Mouse (Mus musculus) embryonic facial prominence, embryonic 11.5 days (tissue): ENCODE measurements around the gene Taok3. TPM values are rescaled to one million over a fixed set of nuclear protein-coding genes. Genes with fewer than 3 reads are reported as not detected.
"Not testable (repeated sequence)": the region's sequence is repeated elsewhere in the genome, so short reads cannot be mapped to it uniquely, and the experiment has no call there.

Experiments used
- ATAC-seq: fragments of 200-750 bp; cut with Nextera tagmentation; replicated peaks from 2 replicates; pipeline ENCODE4 v1.8.0; 2017; ENCODE audit warnings: low read depth; ENCODE audit not compliant: insufficient number of reproducible peaks, low FRiP score, low TSS enrichment
- DNase-seq: peaks from one replicate; pipeline ENCODE4 v3.0.0-alpha.2; 2015; ENCODE audit warnings: low spot score
- H3K27ac ChIP-seq: fragments of 300-500 bp; sonication (generic); replicated peaks from 2 replicates; pipeline ENCODE4 v1.5.1; 2014; ENCODE audit warnings: mild to moderate bottlenecking, low read depth, low read length, control low read depth
- H3K27me3 ChIP-seq: fragments of 300-500 bp; sonication (generic); 2 replicates; pipeline ENCODE4 v1.6.1; 2014; ENCODE audit warnings: mild to moderate bottlenecking, low read length, moderate library complexity, mixed read lengths; ENCODE audit not compliant: control insufficient read depth, insufficient read depth
- H3K36me3 ChIP-seq: fragments of 300-500 bp; sonication (generic); replicated peaks from 2 replicates; pipeline ENCODE4 v1.6.1; 2014; ENCODE audit warnings: low read depth, mild to moderate bottlenecking, low read length, moderate library complexity, mixed read lengths; ENCODE audit not compliant: control insufficient read depth, insufficient read depth
- H3K4me1 ChIP-seq: fragments of 300-500 bp; sonication (generic); 2 replicates; pipeline ENCODE4 v1.6.1; 2014; ENCODE audit warnings: low read length, mixed read lengths; ENCODE audit not compliant: control insufficient read depth, insufficient read depth
- H3K4me2 ChIP-seq: fragments of 300-500 bp; sonication (generic); 2 replicates; pipeline ENCODE4 v1.6.1; 2014; ENCODE audit warnings: low read depth, mild to moderate bottlenecking, control low read depth, low read length, moderate library complexity
- H3K4me3 ChIP-seq: fragments of 300-500 bp; sonication (generic); 2 replicates; pipeline ENCODE4 v1.5.1; 2014; ENCODE audit warnings: low read depth, low read length, control low read depth
- H3K9ac ChIP-seq: fragments of 300-500 bp; sonication (generic); replicated peaks from 2 replicates; pipeline ENCODE4 v1.6.1; 2014; ENCODE audit warnings: mild to moderate bottlenecking, control low read depth, low read length
- H3K9me3 ChIP-seq: fragments of 300-500 bp; sonication (generic); replicated peaks from 2 replicates; pipeline ENCODE4 v1.6.1; 2016; ENCODE audit warnings: mild to moderate bottlenecking, low read length, inconsistent platforms, mixed read lengths; ENCODE audit not compliant: control insufficient read depth
- WGBS: fragments of 180-500 bp; shearing (Covaris S2); extraction: QIAGEN DNeasy Blood & Tissue Kit; methylation state at CpG from one replicate; pipeline ENCODE4 v1.1.7; 2014; 5-methylcytosine and 5-hydroxymethylcytosine counted together
- polyA plus RNA-seq: library from polyadenylated mRNA; unstranded; fragments of >200 nt; fragmentation: Nextera tagmentation; extraction: Ambion mirVana; gene quantifications from 2 replicates; pipeline ENCODE4 v1.2.1, GENCODE M21; 2014

Gene Taok3
- polyA plus RNA-seq, 1 experiment from 2014 or later, result 12.0 TPM

DNA sequence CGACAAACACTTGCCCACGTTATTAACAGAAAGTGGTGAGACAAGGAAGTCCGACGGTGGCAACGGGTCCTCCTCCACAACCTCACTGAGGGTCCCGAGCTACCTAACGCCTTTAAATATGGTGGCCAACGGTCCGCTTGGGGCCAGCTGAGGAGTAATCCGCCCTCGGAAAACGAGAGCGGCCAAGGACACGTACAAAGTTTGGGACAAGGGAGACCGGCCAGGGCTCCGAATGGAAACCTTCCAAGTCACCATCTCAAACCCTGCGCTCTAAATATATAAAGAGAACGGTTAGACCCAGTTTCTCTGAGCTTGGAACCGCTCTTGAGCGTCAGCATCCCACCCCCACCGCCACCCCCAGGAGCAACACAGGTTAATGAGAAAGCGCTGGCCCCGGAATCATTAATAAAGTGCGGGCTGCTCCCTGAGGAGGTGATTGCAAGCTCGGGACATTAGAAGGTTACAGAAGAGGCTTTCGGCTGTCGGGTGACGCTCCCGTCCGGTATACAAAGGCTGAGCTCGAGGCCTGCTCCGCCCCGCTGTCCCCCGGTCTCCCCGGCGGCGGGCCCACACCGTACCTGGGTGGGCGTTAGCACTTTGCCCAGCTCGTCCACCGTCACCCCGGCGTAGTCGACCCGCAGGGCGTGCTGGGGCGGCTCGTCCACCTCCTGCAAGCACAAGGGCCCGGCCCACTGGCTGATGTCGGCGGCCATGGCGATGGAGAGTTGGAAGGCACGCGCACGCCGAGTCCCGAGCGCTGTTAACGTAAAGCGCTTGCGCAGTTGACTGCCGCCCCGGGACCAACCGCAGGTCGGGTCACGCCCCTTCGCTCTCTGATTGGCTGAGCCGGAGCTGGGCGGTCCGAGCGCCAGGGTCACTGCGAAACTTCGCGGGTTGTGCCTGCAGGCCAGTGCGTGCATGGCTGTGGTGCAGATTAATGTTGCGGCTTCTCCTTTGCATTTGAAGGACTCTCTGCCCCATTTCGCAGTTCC lies 167.2 kb downstream of the Taok3 start, which contains the start of gene Pebp1:
Gene Pebp1, minus strand, starts transcription at position 795 of the 992 bp plus-strand sequence.
- Histone ChIP-seq H3K36me3 (no peaks in the 10 kb centered on the region; the same call in 1 of the 2 replicates), H3K4me1 (no peaks in the 10 kb centered on the region), H3K4me3 (peak within 1 kb of the TSS; percentile 83), H3K27me3 (no peaks in the 10 kb centered on the region), H3K9me3 (no peaks in the 10 kb centered on the region), H3K9ac (peak within 1 kb of the TSS; percentile 85), H3K27ac (0 out of 2 replicates have a peak within 1 kb of the TSS, but pooled peaks have one; percentile 35), H3K4me2 (peak within 1 kb of the TSS; percentile 52)
- DNase-seq (peak; percentile 98), ATAC-seq (peak; percentile 95)
- WGBS, result under 1% methylated on average over 70 of the region's 77 CpGs

DNA sequence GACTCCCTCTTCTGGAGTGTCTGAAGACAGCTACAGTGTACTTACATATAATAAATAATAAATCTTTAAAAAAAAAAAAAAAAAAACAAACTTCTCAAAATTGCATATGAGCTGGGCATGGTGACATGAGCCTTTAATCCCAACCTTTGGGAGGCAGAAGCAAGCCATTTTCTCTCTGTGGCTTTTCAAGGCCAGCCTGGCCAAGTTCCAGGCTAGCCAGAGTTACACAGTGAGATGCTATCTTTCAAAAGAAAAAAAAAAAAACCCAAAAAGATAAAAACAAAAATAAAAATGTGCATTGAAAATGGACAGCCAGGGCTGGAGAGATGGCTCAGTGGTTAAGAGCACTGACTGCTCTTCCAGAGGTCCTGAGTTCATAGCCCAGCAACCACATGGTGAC lies 169.7 kb downstream of the Taok3 start:
- no peak overlapping the region for H3K4me3 ChIP-seq
- no peaks in the 10 kb centered on the region for H3K4me1 ChIP-seq
- DNase-seq (no peak), ATAC-seq (no peak)
- no peak overlapping the region for H3K9ac ChIP-seq
- H3K27ac ChIP-seq, result no peak overlapping the region
- H3K9me3 ChIP-seq, result no peaks in the 10 kb centered on the region
- no peaks in the 10 kb centered on the region; the same call in 1 of the 2 replicates for H3K36me3 ChIP-seq
- no peak overlapping the region for H3K4me2 ChIP-seq
- H3K27me3 ChIP-seq, result no peaks in the 10 kb centered on the region

DNA sequence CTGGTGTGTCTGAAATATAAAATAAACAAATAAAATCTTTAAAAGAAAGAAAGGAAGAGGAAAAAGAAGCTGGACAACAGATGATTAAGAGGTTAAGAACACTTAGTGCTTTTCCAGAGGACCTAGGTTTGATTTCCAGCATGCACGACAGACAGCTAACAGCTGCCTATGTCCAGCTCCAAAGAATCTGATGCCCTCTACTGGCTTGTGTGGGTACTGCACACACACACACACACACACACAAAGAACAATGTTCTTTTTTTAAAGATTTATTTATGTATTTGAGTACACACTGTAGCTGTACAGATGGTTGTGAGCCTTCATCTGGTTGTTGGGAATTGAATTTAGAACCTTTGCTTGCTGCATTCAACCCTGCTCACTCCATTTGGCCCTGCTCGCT lies 170.2 kb downstream of the Taok3 start:
- WGBS, result 94% methylated on average over 2 of the region's 2 CpGs

DNA sequence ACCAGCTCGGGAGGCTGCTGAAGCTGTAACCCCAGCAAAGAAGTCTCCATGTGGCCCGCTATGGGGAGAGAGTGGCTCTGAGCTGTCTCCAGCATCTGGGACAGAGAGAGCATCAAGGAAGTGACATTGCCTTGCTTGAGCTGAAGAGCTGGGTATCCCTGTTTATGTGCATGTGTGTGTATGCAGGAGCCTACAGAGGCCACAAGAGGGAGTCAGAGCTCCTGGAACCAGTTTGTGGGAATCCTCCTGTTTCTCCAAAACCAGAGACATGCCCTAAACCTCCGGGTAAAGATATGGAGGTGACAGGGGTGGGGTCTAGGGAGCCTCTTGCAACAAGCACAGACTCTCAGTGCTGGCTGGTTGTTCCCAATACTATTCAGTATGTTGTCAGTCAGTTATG lies 171.4 kb downstream of the Taok3 start:
- no peaks in the 10 kb centered on the region for H3K4me1 ChIP-seq
- H3K9ac ChIP-seq, result no peak overlapping the region
- DNase-seq (no peak), ATAC-seq (no peak)
- WGBS, result 84% methylated on average over 3 of the region's 3 CpGs
- no peaks in the 10 kb centered on the region for H3K27me3 ChIP-seq
- H3K36me3 ChIP-seq, result no peaks in the 10 kb centered on the region
- H3K9me3 ChIP-seq, result no peaks in the 10 kb centered on the region
- no peak overlapping the region for H3K27ac ChIP-seq
- no peak overlapping the region for H3K4me3 ChIP-seq
- H3K4me2 ChIP-seq, result no peak overlapping the region

More for the DNA sequence above, 170.2 kb downstream of the Taok3 start:
- H3K27ac ChIP-seq, result no peak overlapping the region
- H3K9ac ChIP-seq, result no peak overlapping the region
- DNase-seq, result no peak
- no peaks in the 10 kb centered on the region for H3K4me1 ChIP-seq
- ATAC-seq, result no peak
- H3K9me3 ChIP-seq, result no peaks in the 10 kb centered on the region
- no peaks in the 10 kb centered on the region for H3K27me3 ChIP-seq
- no peak overlapping the region for H3K4me2 ChIP-seq
- no peak overlapping the region for H3K4me3 ChIP-seq
- H3K36me3 ChIP-seq, result no peaks in the 10 kb centered on the region

DNA sequence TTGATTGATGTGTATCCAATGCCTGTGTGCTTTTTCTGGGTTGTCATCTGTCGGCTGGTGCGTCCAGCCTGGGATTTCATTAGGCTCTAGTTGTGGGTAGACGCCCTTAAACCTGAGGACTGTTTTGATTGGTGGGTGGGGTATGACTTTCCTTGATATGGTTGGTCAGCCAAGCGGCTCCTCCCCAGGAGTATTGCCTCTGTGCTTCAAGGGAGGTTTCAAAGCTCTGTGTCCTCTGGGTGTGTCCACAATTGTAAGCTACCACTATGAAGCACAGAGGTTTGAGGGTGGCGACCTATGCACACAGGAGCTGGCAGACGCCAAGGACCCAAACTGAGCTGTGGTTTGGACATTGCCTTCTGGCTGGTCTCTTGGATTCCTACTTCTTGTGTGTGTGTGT lies 172.6 kb downstream of the Taok3 start:
- H3K4me3 ChIP-seq, result no peak overlapping the region
- no peaks in the 10 kb centered on the region for H3K9me3 ChIP-seq
- no peaks in the 10 kb centered on the region for H3K36me3 ChIP-seq
- H3K27ac ChIP-seq, result no peak overlapping the region
- no peak for DNase-seq
- ATAC-seq, result no peak
- no peak overlapping the region for H3K9ac ChIP-seq
- 76% methylated on average over 6 of the region's 6 CpGs for WGBS
- H3K4me2 ChIP-seq, result no peak overlapping the region
- H3K27me3 ChIP-seq, result no peaks in the 10 kb centered on the region
- no peaks in the 10 kb centered on the region for H3K4me1 ChIP-seq

DNA sequence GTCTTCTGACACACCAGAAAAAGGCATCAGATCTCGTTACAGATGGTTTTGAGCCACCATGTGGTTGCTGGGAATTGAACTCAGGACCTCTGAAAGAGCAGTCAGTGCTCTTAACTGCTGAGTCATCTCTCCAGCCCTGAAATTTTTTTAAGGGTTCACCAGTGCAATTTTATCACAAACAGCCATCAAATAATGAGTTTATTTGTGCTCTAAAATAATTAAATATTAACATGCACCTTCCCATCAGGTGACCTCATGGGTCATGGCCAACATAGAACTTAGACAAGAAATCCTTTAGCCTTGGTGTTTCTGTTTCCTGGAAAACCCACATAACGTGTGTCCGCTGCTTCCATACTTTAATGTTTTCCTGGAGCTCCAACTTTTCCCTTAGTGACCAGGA lies 173.8 kb downstream of the Taok3 start:
- H3K9ac ChIP-seq, DNase-seq, H3K4me3 ChIP-seq, H3K9me3 ChIP-seq, H3K4me2 ChIP-seq, H3K4me1 ChIP-seq, H3K27ac ChIP-seq, ATAC-seq, H3K36me3 ChIP-seq, H3K27me3 ChIP-seq: not testable (repeated sequence)
- 80% methylated on average over 3 of the region's 3 CpGs for WGBS

DNA sequence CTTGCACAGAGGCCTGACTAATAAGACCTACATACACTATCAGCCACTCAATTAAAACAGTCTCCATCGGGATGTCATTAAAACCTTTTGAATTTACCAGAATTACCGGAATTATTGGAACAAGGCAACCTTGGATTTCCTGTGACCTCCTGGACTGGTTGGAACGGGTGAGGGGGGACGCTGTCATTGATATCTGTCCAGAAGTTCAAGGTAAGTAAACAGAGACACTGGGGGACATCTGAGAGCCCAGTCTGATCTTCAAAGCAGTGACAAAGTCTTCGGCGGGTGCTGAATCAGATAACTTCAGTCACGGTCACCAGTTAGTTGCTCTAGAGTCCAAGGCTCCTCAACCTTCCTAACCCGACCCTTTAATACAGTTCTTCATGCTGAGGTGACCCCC lies 175.1 kb downstream of the Taok3 start:
- H3K4me3 ChIP-seq, result no peak overlapping the region
- no peak overlapping the region for H3K9ac ChIP-seq
- H3K9me3 ChIP-seq, result no peaks in the 10 kb centered on the region
- ATAC-seq, result no peak
- no peaks in the 10 kb centered on the region for H3K27me3 ChIP-seq
- DNase-seq, result no peak
- WGBS, result 84% methylated on average over 8 of the region's 8 CpGs
- H3K27ac ChIP-seq, result no peak overlapping the region
- H3K4me1 ChIP-seq, result no peaks in the 10 kb centered on the region
- no peaks in the 10 kb centered on the region for H3K36me3 ChIP-seq
- no peak overlapping the region for H3K4me2 ChIP-seq

DNA sequence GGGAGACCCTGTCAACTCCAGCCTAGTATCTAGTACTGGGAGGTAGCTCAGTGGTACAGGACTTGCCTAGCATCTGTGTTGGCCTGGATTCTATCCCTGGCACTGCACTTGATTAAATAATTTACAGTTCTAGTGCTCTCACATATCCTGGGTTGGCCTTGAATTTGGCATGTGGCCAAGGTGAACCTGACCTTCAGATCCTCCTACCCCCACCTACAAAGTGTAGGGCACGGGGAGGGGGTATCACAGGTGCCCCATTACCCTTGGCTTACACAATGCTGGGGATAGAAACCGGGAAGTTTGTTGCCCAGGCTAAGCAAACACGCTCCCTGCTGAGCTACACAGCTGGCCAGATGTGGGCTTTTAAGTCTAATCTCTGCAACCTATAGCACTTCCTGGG lies 183.0 kb downstream of the Taok3 start:
- H3K27ac ChIP-seq, result no peak overlapping the region
- H3K4me3 ChIP-seq, result no peak overlapping the region
- ATAC-seq (no peak), DNase-seq (no peak)
- no peak overlapping the region for H3K9ac ChIP-seq
- H3K36me3 ChIP-seq, result no peaks in the 10 kb centered on the region
- no peaks in the 10 kb centered on the region for H3K4me1 ChIP-seq
- WGBS, result 79% methylated on average over 3 of the region's 3 CpGs
- no peaks in the 10 kb centered on the region for H3K27me3 ChIP-seq
- H3K9me3 ChIP-seq, result no peaks in the 10 kb centered on the region
- H3K4me2 ChIP-seq, result no peak overlapping the region
